Mouse (Mus musculus) MEL (cell line): Measurements from ENCODE around the gene Gm44805.

Experiments
- E2F4 ChIP-seq: IDR thresholded peaks from 2 replicates; pipeline ENCODE4 v1.6.1; 2011; ENCODE audit warnings: low read depth, low read length, improper control_type of control experiment, borderline replicate concordance
- GATA1 ChIP-seq: IDR thresholded peaks from 2 replicates; pipeline ENCODE4 v1.6.1; 2011; ENCODE audit warnings: low read depth, low read length, improper control_type of control experiment

DNA sequence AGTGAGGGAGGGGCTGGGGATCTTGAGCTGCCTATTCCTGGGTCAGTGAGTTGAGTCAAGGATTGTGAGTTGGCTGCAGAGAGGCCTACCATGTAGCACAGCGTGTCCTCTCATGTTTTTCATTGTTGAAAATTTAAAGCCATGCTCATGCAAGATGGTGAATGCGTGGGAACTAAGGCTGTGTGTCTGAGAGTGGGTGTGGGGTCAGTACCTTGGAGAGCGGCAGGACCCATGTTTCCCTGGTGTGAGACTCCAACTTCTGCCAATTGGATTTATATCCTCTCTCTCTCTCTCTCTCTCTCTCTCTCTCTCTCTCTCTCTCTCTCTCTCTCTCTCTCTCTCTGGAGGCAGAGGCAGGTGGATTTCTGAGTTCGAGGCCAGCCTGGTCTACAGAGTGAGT, 45.3 kb upstream of the Gm44805 start:
- TF ChIP-seq GATA1, result no peak
- TF ChIP-seq E2F4, result no peak
